Mouse (Mus musculus) G1E (cell line): ENCODE measurements around the gene Gm648. TPM values are rescaled to one million over a fixed set of nuclear protein-coding genes. Genes with fewer than 3 reads are reported as not detected.
"Not testable (repeated sequence)": the region's sequence is repeated elsewhere in the genome, so short reads cannot be mapped to it uniquely, and the experiment has no call there.

Experiments used
- ATAC-seq: 2 replicates; pipeline ENCODE4 v1.8.0; 2016; ENCODE audit warnings: mild to moderate bottlenecking; ENCODE audit not compliant: insufficient number of reproducible peaks, poor library complexity, low FRiP score, severe bottlenecking; ENCODE audit errors: extremely low read depth
- DNase-seq: peaks from one replicate; pipeline ENCODE4 v3.0.0; 2012; ENCODE audit warnings: low spot score
- H3K27me3 ChIP-seq: 2 replicates; pipeline ENCODE4 v1.6.1; 2012; ENCODE audit warnings: mild to moderate bottlenecking, low read length, inconsistent platforms; ENCODE audit not compliant: insufficient read depth
- H3K36me3 ChIP-seq: replicated peaks from 2 replicates; pipeline ENCODE3; 2012; ENCODE audit warnings: mild to moderate bottlenecking, inconsistent platforms
- H3K4me1 ChIP-seq: 2 replicates; pipeline ENCODE4 v1.6.1; 2012; ENCODE audit warnings: low read depth, low read length, inconsistent platforms, mixed read lengths; ENCODE audit not compliant: insufficient read depth
- H3K4me3 ChIP-seq: 2 replicates; pipeline ENCODE4 v1.5.1; 2012; ENCODE audit warnings: low read depth, mild to moderate bottlenecking, inconsistent platforms, low read length, moderate library complexity, mixed read lengths
- H3K9me3 ChIP-seq: replicated peaks from 2 replicates; pipeline ENCODE4 v1.6.1; 2012; ENCODE audit warnings: inconsistent platforms
- CTCF ChIP-seq: IDR thresholded peaks from 2 replicates; pipeline ENCODE4 v1.5.1; 2012; ENCODE audit warnings: low read depth, low read length, inconsistent platforms, mixed read lengths
- GATA1 ChIP-seq: IDR thresholded peaks from 2 replicates; pipeline ENCODE4 v1.6.1; 2012; ENCODE audit warnings: borderline replicate concordance, low read length, inconsistent platforms, mixed read lengths
- GATA2 ChIP-seq: IDR thresholded peaks from 2 replicates; pipeline ENCODE4 v1.6.1; 2012; ENCODE audit warnings: low read depth, low read length, inconsistent platforms, borderline replicate concordance
- POLR2AphosphoS5 ChIP-seq: IDR thresholded peaks from 2 replicates; pipeline ENCODE4 v1.6.1; 2012; ENCODE audit warnings: low read depth, low read length, inconsistent platforms; ENCODE audit not compliant: insufficient replicate concordance
- TAL1 ChIP-seq: conservative IDR thresholded peaks from 2 replicates; pipeline ENCODE4 v1.6.1; 2012; ENCODE audit warnings: low read depth, low read length, inconsistent platforms, mixed read lengths
- polyA plus RNA-seq: library from polyadenylated mRNA; stranded (reverse); fragments of >175 nt; gene quantifications from 2 replicates; pipeline ENCODE4 v1.2.3, GENCODE M21; 2012
- total RNA-seq, 2 experiments: library from RNA; stranded (forward) in 1 of 2; stranded (reverse) in 1 of 2; fragments of 200-1000 nt in 1 of 2; fragments of >200 nt in 1 of 2; fragmentation: Nextera tagmentation in 1 of 2; gene quantifications; 2 replicates each; pipeline ENCODE4 v1.2.3; 2014 to 2017

Gene Gm648
- total and polyA plus RNA-seq, 3 experiments = not detected

- TF ChIP-seq CTCF (no peak), GATA2 (no peak), GATA1 (no peak), TAL1 (no peak), POLR2AphosphoS5 (no peak)
- DNase-seq = no peak
- H3K9me3 ChIP-seq = no peaks in the 10 kb centered on the region
- H3K36me3 ChIP-seq = no peaks in the 10 kb centered on the region
- ATAC-seq = no peak
- H3K27me3 ChIP-seq = 0 out of 2 replicates have a peak, but pooled peaks cover 4% of the 10 kb centered on the region
- H3K4me1 ChIP-seq = no peaks in the 10 kb centered on the region
- no peak overlapping the region for H3K4me3 ChIP-seq
Measured at GRCm38 (mm10) chrX:56537162-56537561, 12.2 kb downstream of the Gm648 start.

- ATAC-seq (peak; percentile 54; the same call in 1 of the 2 replicates), DNase-seq (no peak)
- Histone ChIP-seq H3K4me1 (no peaks in the 10 kb centered on the region), H3K4me3 (no peak overlapping the region), H3K27me3 (0 out of 2 replicates have a peak, but pooled peaks cover 4% of the 10 kb centered on the region), H3K9me3 (no peaks in the 10 kb centered on the region), H3K36me3 (no peaks in the 10 kb centered on the region)
- peak; percentile 13; the same call in 1 of the 2 replicates for TF ChIP-seq CTCF
- TF ChIP-seq GATA2 = no peak
Measured at GRCm38 (mm10) chrX:56531266-56531665, 18.1 kb downstream of the Gm648 start.

- H3K36me3 ChIP-seq, H3K4me1 ChIP-seq, DNase-seq, H3K27me3 ChIP-seq, ATAC-seq, H3K9me3 ChIP-seq, H3K4me3 ChIP-seq: not testable (repeated sequence)
Measured at GRCm38 (mm10) chrX:56524442-56524841, 25.0 kb downstream of the Gm648 start, which contains the start of gene Gm10477. Gm10477 (plus strand) TSS chrX:56524742.

GRCm38 (mm10) chrX:56497241-56497640, 52.2 kb downstream of the Gm648 start:
- no peaks in the 10 kb centered on the region for H3K9me3 ChIP-seq
- DNase-seq (no peak), ATAC-seq (no peak)
- no peak overlapping the region for H3K4me3 ChIP-seq
- peaks cover 45% of the 10 kb centered on the region for H3K36me3 ChIP-seq
- no peaks in the 10 kb centered on the region for H3K4me1 ChIP-seq
- no peak for TF ChIP-seq CTCF
- TF ChIP-seq GATA2 = no peak
- TF ChIP-seq POLR2AphosphoS5 = no peak
- no peak for TF ChIP-seq TAL1
- no peak for TF ChIP-seq GATA1
- H3K27me3 ChIP-seq = no peaks in the 10 kb centered on the region

Other genes starting within 250 kb of the Gm648 start
- 0.68 and 0.83 TPM in 2 replicates for gene Zfp449, start 203.2 kb downstream of the Gm648 start, total RNA-seq (2014; fragmentation: Nextera tagmentation)
- 0.46 and 0.66 TPM in 2 replicates for gene Zfp449, start 203.2 kb downstream of the Gm648 start, total RNA-seq (2017)
- 0.01 and 0.02 TPM in 2 replicates for gene Zfp449, start 203.2 kb downstream of the Gm648 start, polyA plus RNA-seq
- not detected in 2 replicates for gene Smim10l2a, start 175.0 kb downstream of the Gm648 start, total RNA-seq (2014; fragmentation: Nextera tagmentation)
- gene Smim10l2a, start 175.0 kb downstream of the Gm648 start, total RNA-seq (2017) = 0.11 TPM in 1 of 2 replicates, not detected in the other
- gene Smim10l2a, start 175.0 kb downstream of the Gm648 start, polyA plus RNA-seq = not detected in 2 replicates
- gene Gm2174, start 101.6 kb downstream of the Gm648 start, total RNA-seq (2014; fragmentation: Nextera tagmentation) = not detected in 2 replicates
- 27.9 and 52.9 TPM in 2 replicates for gene Gm2174, start 101.6 kb downstream of the Gm648 start, total RNA-seq (2017)
- gene Gm2174, start 101.6 kb downstream of the Gm648 start, polyA plus RNA-seq = not detected in 2 replicates
- 126 and 143 TPM in 2 replicates for gene Ints6l, start 94.7 kb downstream of the Gm648 start, total RNA-seq (2014; fragmentation: Nextera tagmentation)
- gene Ints6l, start 94.7 kb downstream of the Gm648 start, total RNA-seq (2017) = 163 and 178 TPM in 2 replicates
- gene Ints6l, start 94.7 kb downstream of the Gm648 start, polyA plus RNA-seq = 4.0 and 6.3 TPM in 2 replicates
- not detected in 2 replicates for gene Gm10477, start 24.9 kb downstream of the Gm648 start, total RNA-seq (2014; fragmentation: Nextera tagmentation)
- not detected in 2 replicates for gene Gm10477, start 24.9 kb downstream of the Gm648 start, total RNA-seq (2017)
- not detected in 2 replicates for gene Gm10477, start 24.9 kb downstream of the Gm648 start, polyA plus RNA-seq
- gene Mmgt1, start 48.5 kb upstream of the Gm648 start, total RNA-seq (2014; fragmentation: Nextera tagmentation) = 24.4 and 26.4 TPM in 2 replicates
- gene Mmgt1, start 48.5 kb upstream of the Gm648 start, total RNA-seq (2017) = 18.9 and 20.7 TPM in 2 replicates
- gene Mmgt1, start 48.5 kb upstream of the Gm648 start, polyA plus RNA-seq = 0.36 and 0.78 TPM in 2 replicates
- 13.9 and 15.0 TPM in 2 replicates for gene Slc9a6, start 60.2 kb upstream of the Gm648 start, total RNA-seq (2014; fragmentation: Nextera tagmentation)
- 9.0 and 10.5 TPM in 2 replicates for gene Slc9a6, start 60.2 kb upstream of the Gm648 start, total RNA-seq (2017)
- 11.0 and 15.7 TPM in 2 replicates for gene Slc9a6, start 60.2 kb upstream of the Gm648 start, polyA plus RNA-seq
- not detected in 2 replicates for gene Fhl1, start 182.2 kb upstream of the Gm648 start, total RNA-seq (2014; fragmentation: Nextera tagmentation)
- gene Fhl1, start 182.2 kb upstream of the Gm648 start, total RNA-seq (2017) = 0.11 TPM in 1 of 2 replicates, not detected in the other
- gene Fhl1, start 182.2 kb upstream of the Gm648 start, polyA plus RNA-seq = not detected in 2 replicates